Mouse (Mus musculus) ES-E14 (cell line): ENCODE results near the gene Gm6525. TPM values are rescaled to one million over a fixed set of nuclear protein-coding genes. Genes with fewer than 3 reads are reported as not detected.

ENCODE experiments used
- DNase-seq: peaks from one replicate; pipeline ENCODE4 v3.0.0-alpha.2; 2013; ENCODE audit warnings: low read depth, low spot score
- H3K27ac ChIP-seq: 2 replicates; pipeline ENCODE4 v1.5.1; 2012; ENCODE audit warnings: low read depth, mild to moderate bottlenecking, low read length, moderate library complexity, mixed read lengths; ENCODE audit not compliant: poor library complexity, insufficient read depth, severe bottlenecking
- H3K36me3 ChIP-seq: 2 replicates; pipeline ENCODE4 v1.6.1; 2012; ENCODE audit warnings: mild to moderate bottlenecking, low read length, moderate library complexity, mixed read lengths; ENCODE audit not compliant: control insufficient read depth, poor library complexity, insufficient read depth, severe bottlenecking
- H3K4me1 ChIP-seq, 2 experiments: fragments of 150-350 bp in 1 of 2; sonication (generic) in 1 of 2; 2 replicates each; pipeline ENCODE4 v1.6.1; 2012; ENCODE audit warnings: low read length in 2 of 2, mild to moderate bottlenecking in 1 of 2, mixed read lengths in 1 of 2; ENCODE audit not compliant: control insufficient read depth in 2 of 2, insufficient read depth in 2 of 2, poor library complexity in 1 of 2
- H3K4me3 ChIP-seq, 2 experiments: fragments of 150-350 bp in 1 of 2; sonication (generic) in 1 of 2; 2 replicates each; pipeline ENCODE4 v1.5.1; 2012; ENCODE audit warnings: low read length in 2 of 2, low read depth in 1 of 2, mild to moderate bottlenecking in 1 of 2, mixed read lengths in 1 of 2; ENCODE audit not compliant: insufficient read depth in 1 of 2, poor library complexity in 1 of 2, severe bottlenecking in 1 of 2
- H3K9ac ChIP-seq: 2 replicates; pipeline ENCODE4 v1.6.1; 2012; ENCODE audit warnings: low read depth, mild to moderate bottlenecking, low read length, mixed read lengths; ENCODE audit not compliant: poor library complexity, insufficient read depth, severe bottlenecking
- H3K9me3 ChIP-seq: fragments of 150-350 bp; sonication (generic); 2 replicates; pipeline ENCODE4 v1.6.1; 2012; ENCODE audit warnings: low read depth, mild to moderate bottlenecking, low read length; ENCODE audit not compliant: control insufficient read depth, insufficient read depth
- CHD2 ChIP-seq: IDR thresholded peaks from 2 replicates; pipeline ENCODE4 v1.6.1; 2014; ENCODE audit warnings: mild to moderate bottlenecking, low read depth, low read length, inconsistent platforms
- HCFC1 ChIP-seq: IDR thresholded peaks from 2 replicates; pipeline ENCODE4 v1.6.1; 2012; ENCODE audit warnings: low read length, inconsistent platforms, borderline replicate concordance; ENCODE audit not compliant: insufficient read depth
- MAFK ChIP-seq: IDR thresholded peaks from 2 replicates; pipeline ENCODE4 v1.6.1; 2014; ENCODE audit warnings: mild to moderate bottlenecking, low read depth, low read length, inconsistent platforms; ENCODE audit not compliant: insufficient read depth
- ZC3H11A ChIP-seq: IDR thresholded peaks from 2 replicates; pipeline ENCODE4 v1.6.1; 2012; ENCODE audit warnings: low read depth, mild to moderate bottlenecking, inconsistent platforms, low read length, borderline replicate concordance
- ZNF384 ChIP-seq: IDR thresholded peaks from 2 replicates; pipeline ENCODE4 v1.6.1; 2012; ENCODE audit warnings: low read depth, low read length, inconsistent platforms
- in situ Hi-C, 2 experiments: fragments of 600-800 bp; cut with MboI; formaldehyde crosslinking; loops; one replicate each; pipeline ENCODE4 v1.15.1; 2025; ENCODE audit warnings: low sequenced_read_pairs in 2 of 2, inconsistent platforms in 1 of 2; ENCODE audit not compliant: unreplicated experiment in 2 of 2
- total RNA-seq: library from RNA; depleted of rRNA; stranded (reverse); fragments of 300-350 nt; gene quantifications from 2 replicates; pipeline ENCODE4 v1.2.3, GENCODE M21; 2012

Gm6525 gene
- total RNA-seq, 1 experiment, result 0.27 TPM

- in situ Hi-C loops, result no loop called here
- Histone ChIP-seq H3K4me1 (peaks cover 8 to 11% of the 10 kb centered on the region in 2 experiments), H3K4me3 (no peak overlapping the region), H3K27ac (no peak overlapping the region), H3K9ac (no peak overlapping the region), H3K36me3 (no peaks in the 10 kb centered on the region), H3K9me3 (no peaks in the 10 kb centered on the region)
- TF ChIP-seq CHD2, result no peak
- TF ChIP-seq ZC3H11A, result no peak
- no peak for TF ChIP-seq ZNF384
- no peak for TF ChIP-seq HCFC1
- TF ChIP-seq MAFK, result no peak
- no peak for DNase-seq
Observed at GRCm38 (mm10) chr3:84199516-84199915, 25.6 kb downstream of the Gm6525 start.

GRCm38 (mm10) chr3:84200559-84201420, 26.9 kb downstream of the Gm6525 start:
- Histone ChIP-seq H3K4me3 (no peak overlapping the region), H3K27ac (no peak overlapping the region), H3K9me3 (no peaks in the 10 kb centered on the region), H3K4me1 (peaks cover 1 to 10% of the 10 kb centered on the region in 2 experiments; a peak in 1 of 4 replicates), H3K9ac (no peak overlapping the region), H3K36me3 (no peaks in the 10 kb centered on the region)
- in situ Hi-C loops, result no loop called here
- DNase-seq, result no peak
- no peak for TF ChIP-seq HCFC1
- no peak for TF ChIP-seq ZC3H11A
- no peak for TF ChIP-seq MAFK
- TF ChIP-seq CHD2, result no peak
- no peak for TF ChIP-seq ZNF384

DNA sequence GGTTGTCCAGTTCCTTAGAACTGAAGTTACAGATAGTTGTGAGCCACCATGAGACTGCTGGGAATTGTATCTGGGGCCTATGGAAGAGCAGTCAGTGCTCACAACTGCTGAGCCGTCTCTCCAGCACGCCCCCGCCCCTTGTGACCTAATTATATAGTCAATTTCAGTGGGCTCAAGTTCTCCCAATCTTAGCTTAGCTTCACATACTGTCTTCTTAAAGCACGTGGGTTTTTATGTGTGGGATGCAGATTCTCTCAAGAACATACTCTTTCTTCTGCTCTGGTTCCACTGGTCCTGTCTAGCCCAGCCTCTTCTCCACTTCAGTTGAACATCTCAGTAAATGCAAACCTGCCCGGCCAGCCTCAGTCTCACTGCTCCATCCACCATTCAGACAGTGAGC, 30.7 kb downstream of the Gm6525 start:
- H3K27ac ChIP-seq, result no peak overlapping the region
- no peaks in the 10 kb centered on the region for H3K9me3 ChIP-seq
- peaks cover 2% of the 10 kb centered on the region; the same call in 1 of the 2 replicates for H3K36me3 ChIP-seq
- no peak overlapping the region for H3K9ac ChIP-seq
- no peak for DNase-seq
- H3K4me3 ChIP-seq, result no peak overlapping the region
- in situ Hi-C loops, result no loop called here
- peaks cover 0 to 14% of the 10 kb centered on the region in 2 experiments; a peak in 2 of 4 replicates for H3K4me1 ChIP-seq
- no peak for TF ChIP-seq HCFC1
- no peak for TF ChIP-seq CHD2
- TF ChIP-seq ZNF384, result no peak
- no peak for TF ChIP-seq MAFK
- TF ChIP-seq ZC3H11A, result no peak

- Histone ChIP-seq H3K36me3 (peaks cover 2% of the 10 kb centered on the region; the same call in 1 of the 2 replicates), H3K4me1 (peaks cover 0 to 12% of the 10 kb centered on the region in 2 experiments; a peak in 2 of 4 replicates), H3K4me3 (no peak overlapping the region), H3K9me3 (no peaks in the 10 kb centered on the region), H3K9ac (no peak overlapping the region), H3K27ac (no peak overlapping the region)
- in situ Hi-C loops, result no loop called here
- TF ChIP-seq ZNF384, result no peak
- DNase-seq, result no peak
Observed at GRCm38 (mm10) chr3:84205650-84206049, 31.7 kb downstream of the Gm6525 start.
